Mouse (Mus musculus): ENCODE measurements around the gene Sox15.

Gene Sox15

GRCm38 (mm10) chr11:69645860-69646259, 9.3 kb upstream of the Sox15 start:
- DNase-seq, result no peak

GRCm38 (mm10) chr11:69653399-69653798, 1.7 kb upstream of the Sox15 start:
- no peak for DNase-seq

DNA sequence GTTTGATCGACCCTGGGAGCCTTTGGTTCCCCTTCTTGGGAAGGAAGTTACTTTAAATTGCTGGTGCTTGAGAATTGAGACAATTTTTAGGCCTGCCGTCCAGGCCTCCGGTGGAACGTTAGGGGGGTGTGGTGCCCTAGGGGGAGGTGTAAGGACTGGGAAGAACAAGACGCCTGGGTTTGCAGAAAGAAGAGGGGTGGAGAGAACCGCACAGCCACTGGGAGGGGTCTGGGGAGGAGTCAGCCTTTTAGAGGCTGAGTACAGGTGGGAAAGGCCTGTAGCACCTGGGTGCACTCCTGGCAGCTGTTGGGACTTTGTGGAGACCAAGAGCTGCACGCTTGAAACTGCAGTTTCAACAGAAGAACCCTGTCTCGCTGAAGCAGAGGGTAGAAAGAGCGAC, 354 bp upstream of the Sox15 start:
- DNase-seq, result no peak

DNA sequence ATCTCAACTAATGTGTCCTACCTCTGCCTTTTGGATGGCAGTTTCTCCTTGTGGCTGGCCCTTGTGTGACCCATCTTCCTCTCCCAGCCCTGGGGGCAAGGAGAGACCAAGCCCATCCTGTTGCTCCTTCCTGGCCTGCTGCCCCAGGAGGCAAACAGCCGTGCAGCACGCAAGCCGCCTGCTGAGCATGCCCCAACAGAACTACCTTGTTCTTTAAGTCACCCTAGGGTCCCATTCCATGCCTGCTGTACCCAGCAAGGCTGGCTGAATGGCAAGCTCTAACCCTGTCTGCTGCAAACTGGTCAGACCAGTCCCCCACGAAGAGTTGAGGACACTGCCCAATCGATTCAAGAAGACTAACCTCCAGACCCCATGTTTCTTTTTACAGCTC, 946 bp downstream of the Sox15 start:
- DNase-seq, result no peak

GRCm38 (mm10) chr11:69656617-69657461, 1.7 kb downstream of the Sox15 start:
- DNase-seq, result no peak

DNA sequence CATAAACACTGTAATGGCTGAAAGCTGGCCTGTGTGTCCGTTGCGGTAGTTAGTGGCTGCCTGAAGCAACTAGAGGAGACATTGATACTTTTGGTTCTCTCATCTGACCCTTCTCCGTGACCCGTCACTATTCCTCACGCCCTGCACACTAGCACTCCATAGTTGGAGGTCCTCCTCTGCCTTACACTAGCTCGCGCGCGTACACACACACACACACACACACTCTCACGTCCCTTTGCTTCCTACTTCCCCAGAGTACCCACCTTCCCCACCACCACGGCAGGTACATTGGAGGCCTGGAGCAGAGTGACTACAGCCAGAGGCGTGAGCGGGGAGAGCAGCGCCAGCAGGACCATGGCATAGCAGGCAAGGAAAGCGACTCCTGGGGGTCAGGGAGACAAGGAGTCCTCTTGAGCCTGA, 2.4 kb downstream of the Sox15 start:
- no peak for DNase-seq

- no peak for DNase-seq
Measured at GRCm38 (mm10) chr11:69661221-69661881, 6.2 kb downstream of the Sox15 start.

DNA sequence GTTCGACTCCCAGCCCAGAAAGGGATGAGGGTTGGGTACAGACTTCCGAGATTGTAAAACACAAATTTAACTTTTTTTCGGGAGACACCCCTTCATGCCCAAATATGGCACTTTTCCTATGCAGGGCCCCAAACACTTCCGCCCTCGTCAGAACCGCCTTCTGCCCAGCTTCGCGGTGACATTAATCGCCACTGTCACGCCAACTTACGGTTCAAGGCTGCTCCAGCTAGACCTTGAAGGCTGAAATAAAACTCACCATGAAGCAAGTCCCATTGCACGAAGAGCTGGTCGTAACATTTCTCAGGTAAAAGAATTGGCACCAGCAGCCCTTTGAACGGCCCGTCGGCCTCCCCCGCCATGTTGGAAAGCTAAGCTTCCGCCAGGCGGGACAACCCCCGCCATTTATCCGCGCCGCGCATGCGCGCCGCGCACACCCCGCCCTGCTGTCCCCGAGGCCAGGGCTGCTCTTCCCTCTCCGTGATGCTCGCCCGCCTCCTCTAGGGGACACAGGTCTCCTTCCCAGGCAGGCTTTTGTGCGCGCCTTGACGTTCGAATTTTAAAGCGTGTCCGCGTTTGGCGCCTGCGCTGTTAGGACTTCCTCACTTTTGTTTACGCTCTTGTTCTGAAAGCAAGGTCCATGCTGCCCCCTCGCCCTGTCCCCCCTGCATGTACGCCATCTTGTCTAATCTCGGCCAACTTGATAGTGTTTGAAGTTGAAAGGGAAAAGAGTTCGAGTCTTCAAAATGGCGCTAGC, 7.3 kb downstream of the Sox15 start, which contains the start of gene Mpdu1:
Gene Mpdu1 (minus strand): TSS at position 430 of the 754 bp plus-strand sequence.
- DNase-seq, result peak; percentile 94

GRCm38 (mm10) chr11:69662967-69663671, 8.0 kb downstream of the Sox15 start:
- no peak for DNase-seq

DNA sequence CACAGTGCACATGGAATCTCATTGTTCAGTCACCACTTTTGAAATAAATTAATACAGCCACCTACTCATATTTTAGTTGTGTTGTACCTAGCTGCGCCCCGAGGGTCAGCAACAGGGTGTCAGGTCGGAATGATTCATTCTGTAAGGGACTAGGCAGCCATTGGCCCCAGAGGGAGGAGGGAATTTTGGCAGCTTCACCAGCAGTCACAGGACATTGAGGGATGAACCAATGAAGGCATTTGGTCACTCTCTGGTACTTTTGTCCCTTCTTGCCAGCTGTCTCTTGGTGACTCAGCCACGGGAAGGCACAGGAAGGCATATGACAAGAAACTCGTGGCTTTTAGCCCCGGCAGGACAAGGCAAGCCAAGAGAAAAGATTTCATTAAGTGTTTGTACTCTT, 8.7 kb downstream of the Sox15 start:
- no peak for DNase-seq

GRCm38 (mm10) chr11:69664841-69665240, 9.7 kb downstream of the Sox15 start:
- DNase-seq, result no peak

GRCm38 (mm10) chr11:69665457-69665960, 10.4 kb downstream of the Sox15 start:
- no peak for DNase-seq

DNA sequence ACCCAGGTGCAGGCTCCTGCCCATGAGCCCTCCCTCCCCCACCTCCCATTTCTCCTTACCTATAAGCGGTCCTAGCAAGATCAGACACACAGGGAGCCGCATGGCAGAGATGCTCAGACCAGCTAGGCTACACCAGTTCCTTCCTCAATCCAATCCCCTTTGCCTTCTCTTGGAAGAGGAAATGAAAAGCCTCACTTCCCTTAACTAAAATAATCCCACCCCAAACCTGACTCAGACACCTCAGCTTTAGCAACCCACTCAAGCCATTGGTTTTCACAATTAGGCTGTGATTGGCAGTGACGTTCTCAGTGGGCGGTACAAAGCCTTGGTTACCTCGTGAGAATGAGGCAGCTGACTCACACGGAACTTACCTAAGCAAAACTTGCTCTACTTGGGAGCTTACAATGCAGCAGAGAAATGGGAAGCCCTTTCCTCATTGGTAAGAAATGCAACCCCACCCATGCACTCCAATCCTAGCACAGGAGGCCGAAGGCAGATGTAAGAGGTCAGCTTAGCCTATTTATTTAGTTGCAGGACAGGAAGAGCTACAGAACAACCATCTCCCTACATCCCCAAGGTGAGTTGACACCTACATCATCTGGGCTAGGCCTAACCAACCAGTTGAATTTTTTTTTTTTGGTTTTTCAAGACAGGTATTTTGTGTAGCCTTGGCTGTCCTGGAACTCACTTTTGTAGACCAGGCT, 11.0 kb downstream of the Sox15 start, which contains the start of gene Cd68:
Gene Cd68 (minus strand): TSS at position 193 of the 704 bp plus-strand sequence.
- no peak for DNase-seq

DNA sequence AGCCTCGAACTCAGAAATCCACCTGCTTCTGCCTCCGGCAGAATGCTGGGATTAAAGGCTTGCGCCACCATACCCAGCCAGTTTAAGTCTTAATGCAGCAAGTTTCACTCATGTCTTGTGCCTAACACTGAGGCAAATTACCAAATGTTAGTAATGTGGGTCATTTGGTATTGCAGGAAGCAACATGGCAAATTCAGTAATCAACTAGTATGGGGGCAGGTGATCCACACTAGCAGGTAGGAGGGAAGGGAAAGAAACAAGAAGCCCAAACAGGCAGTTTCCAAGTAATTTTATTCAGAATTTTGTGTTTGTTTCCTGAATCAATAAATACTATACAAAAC, 11.5 kb downstream of the Sox15 start:
- DNase-seq, result no peak

DNA sequence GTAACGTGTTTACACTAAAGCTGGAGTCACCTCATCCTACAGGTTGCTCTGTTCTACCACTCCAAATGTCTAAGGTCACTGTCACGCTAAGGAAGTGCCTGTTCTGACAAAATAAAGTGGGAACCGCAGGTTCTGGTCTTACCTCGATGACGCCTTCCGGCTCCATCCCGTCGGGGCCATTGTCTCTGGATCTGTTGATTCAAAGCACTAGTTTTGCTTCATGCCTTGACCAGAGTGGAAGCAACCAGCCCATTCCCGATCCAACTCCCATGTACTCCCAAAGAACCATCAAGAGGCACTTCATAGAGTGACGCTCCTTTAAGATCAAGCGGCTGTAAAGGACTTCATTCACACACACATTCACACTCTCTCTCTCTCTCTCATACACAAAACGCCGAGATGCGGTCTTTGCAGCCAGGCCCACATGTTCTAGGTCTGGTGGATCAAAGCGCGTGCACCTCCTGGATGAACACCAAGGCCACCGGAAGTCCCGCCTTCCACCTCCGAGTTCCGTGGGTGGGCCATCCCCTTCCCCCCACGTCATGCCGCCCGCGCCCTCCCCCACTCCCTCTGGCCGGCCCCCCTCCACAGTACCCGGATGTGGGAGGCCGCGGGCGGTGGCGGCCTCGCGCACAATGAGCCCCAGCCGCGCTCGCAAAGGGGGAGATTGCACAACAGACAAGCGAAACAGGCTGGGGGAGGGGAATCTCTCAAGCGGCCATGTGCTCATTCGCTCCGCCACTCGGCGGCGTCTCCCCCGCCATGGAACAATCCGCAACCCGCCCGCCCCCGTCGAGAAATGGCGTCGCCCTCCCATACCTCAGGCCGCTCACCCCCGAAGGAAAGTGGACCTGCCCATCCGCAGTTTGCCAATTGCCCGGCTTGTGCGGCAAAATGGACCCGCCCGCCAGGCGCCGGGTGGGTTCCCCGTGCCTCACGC, 15.9 kb downstream of the Sox15 start:
- DNase-seq, result peak; percentile 94

DNA sequence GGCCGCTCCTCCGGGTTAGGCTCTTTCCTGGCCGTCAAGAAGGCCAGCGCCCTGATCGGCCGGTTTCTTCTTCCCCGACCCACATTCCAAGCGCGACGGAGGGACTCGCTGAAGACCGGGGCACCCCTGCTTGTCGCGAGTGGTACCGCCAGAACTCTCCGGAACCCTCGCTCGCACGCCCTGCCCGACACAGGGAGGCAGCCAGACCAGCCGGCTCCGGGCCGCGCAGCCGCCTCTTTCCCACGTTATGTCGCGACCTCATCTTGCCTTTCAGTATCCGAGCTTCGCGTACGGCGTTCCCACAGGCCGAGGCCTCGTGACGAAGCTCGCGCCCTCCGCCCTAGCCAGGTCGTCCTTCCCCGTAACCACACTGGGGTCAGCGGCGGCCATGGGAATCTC, 16.6 kb downstream of the Sox15 start:
- DNase-seq, result no peak

DNA sequence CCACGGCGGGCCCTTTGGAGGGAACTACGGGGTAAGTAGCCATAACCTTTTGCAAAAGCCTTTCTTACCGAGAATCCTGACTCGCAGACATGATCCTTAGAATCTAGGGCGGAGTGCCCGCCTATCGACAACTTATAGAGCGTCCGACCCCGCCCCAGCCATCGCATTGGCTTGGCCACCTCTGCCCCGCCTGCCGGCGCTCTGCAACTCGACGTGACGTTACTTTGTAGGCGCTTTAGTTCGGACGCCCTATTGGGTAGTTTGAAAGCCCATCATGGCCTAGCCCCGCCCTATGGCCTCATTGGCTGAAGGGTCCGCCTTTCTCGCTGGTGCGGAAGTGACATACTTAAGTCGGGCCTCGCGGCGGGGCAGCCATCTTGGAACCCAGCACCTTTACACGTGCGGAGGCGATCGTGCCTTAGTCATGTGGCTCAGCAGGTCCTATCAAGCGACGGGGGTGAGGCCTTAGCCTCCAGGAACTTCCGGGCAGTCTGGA, 17.1 kb downstream of the Sox15 start, which contains the start of gene Eif4a1:
Gene Eif4a1 (minus strand): TSS at position 213 of the 496 bp plus-strand sequence.
- peak; percentile 100 for DNase-seq

DNA sequence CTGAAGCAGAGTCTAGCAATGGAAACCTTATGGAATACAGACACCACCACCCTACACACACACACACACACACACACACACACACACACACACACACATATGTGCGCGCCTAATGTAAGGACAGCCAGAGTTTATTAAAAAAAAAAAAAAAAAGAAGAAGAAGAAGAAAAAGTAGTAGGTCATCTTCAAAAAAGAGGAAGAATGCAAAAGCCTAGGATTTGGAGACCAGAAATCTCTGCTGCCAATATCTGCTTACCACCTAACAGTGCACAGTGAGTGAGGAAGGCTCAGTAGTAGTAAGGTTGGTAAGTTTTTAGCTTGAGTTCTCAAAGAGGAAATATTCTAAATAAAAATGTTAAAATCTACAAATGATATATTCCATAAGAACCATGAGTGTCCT, 24.0 kb downstream of the Sox15 start:
- no peak for DNase-seq

- no peak for DNase-seq
Measured at GRCm38 (mm10) chr11:69680136-69680855, 25.2 kb downstream of the Sox15 start.
